Mouse (Mus musculus): ENCODE results near the gene Clspn.
A peak's percentile ranks its signal among the peaks of the same experiment; 100 is the strongest.

The Clspn gene

DNA sequence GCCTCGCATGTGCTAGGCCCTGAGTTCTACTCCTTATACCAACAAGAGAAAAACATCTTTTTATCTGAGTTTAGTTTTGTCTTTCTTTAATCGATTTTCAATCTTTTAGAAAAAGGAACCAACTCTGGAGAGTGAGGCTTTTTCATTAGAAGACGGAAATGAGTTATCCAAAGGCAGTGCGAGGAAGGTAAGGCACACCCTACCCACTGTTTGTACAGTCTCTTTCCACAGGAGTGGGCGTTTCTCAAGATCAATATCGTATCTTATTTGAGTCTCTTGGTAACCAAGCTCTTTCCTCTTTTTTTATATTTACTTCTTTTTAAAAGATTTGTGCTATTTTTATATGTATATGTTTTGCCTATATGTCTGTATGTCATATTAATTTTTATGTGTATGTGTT lies 7.1 kb downstream of the Clspn start:
- no peak for DNase-seq (ENCODE audit: low read depth)

DNA sequence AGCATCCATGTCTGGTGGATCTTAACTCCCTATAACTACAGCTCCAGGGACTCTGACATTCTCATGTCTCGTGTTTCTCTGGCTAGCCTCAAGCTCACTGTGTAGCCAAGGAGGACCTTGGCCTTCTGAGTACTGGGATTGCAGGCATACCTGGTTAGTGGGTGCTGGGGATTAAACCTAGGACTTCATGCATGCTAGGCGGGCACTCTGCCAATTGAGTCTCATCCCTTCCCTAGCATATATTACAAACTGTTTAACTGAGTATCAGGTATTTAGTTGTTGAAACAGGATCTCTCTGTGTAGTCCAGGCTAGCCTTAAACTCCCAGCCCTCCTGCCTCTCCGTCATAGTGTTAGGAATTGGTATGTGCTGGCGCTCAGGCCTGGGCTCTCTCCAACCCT lies 10.5 kb downstream of the Clspn start:
- DNase-seq (ENCODE audit: low read depth): no peak

DNA sequence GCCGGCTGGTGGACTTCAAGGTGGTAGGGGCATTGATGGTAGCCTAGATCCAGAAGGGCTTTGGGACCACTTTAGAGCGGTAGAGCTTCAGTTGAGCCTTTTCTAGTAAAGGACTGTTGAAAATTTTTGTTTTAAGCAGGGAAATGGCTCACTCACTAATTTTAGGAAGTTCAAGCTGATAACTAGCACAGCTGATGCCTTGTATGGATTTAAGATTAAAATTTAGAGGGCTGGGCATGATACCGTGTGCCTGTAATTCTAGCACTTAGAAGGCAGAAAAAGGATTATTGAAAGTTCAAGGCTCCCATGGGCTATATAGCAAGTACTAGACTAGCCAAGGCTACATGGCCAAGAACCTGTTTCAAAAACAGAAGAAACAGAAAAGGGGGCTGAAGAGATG lies 13.0 kb downstream of the Clspn start:
- no peak for DNase-seq (ENCODE audit: low read depth)

DNA sequence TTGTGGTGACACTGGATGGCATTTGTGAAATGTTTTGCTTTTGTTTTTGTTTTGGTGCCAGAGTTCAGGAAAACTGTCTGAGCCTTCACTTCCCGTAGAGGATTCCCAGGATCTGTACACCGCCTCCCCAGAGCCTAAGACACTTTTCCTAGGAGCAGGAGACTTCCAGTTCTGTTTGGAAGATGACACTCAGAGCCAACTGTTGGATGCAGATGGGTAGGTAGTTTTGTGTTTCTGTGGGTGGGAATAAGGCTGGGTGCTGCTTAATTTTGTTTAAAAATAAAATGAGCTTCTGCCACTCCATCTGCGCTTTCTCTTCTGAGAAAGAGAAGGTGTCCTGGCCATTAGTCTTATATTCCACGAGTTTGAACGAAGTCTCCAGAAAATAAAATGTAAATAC lies 19.5 kb downstream of the Clspn start:
- no peak for DNase-seq (ENCODE audit: low read depth)

DNA sequence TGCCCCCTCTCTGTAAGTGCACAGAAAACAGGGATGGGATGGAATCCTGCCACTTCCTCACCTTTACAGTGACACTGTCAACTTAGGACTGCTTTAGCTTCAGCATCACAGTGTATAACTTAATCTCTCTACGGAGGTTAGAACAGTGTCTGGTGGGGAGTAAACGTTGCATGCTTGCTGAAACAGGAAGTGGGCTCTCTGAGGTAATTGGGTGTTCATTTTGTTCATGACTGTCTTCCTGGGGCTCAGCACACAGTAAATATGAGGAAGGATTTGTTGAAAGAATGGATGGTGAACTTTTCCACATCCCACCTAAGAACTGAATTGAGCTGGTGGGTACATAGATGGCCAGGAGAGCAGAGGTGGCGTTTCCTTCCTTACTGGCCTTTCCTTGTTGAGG lies 21.2 kb downstream of the Clspn start:
- DNase-seq (ENCODE audit: low read depth): no peak

DNA sequence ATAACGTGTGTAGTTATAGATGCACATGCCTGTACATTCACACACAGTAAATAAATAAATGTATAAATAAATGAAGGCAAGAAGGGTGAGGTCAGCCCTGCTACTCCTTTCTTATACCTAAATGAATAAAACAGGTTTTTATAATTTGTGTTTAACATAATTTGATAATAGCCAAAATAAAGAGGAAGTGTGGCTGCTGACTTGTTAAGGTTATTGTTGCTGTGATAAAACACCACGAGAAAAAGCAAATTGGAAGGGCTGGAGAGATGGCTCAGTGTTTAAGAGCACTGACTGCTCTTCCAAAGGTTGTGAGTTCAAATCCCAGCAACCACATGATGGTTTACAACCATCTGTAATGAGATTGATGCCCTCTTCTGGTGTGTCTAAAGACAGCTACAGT lies 22.3 kb downstream of the Clspn start:
- DNase-seq (ENCODE audit: low read depth): no peak

DNA sequence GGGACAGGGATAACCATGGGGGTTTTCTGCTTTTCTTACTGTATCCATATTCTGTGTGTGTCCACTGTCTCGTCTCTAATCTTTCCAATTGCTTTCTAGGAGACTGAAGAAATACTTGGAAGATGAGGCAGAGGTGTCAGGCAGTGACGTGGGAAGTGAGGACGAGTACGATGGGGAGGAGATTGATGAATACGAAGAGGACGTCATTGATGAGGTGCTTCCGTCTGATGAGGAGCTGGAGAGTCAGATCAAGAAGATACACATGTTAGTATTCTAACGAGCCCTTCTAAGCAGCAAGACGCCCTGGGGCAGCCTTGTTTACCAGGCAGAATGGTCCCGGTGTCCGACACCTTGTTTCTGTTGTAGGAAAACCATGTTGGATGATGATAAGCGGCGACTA lies 29.0 kb downstream of the Clspn start:
- no peak for DNase-seq (ENCODE audit: low read depth)

DNA sequence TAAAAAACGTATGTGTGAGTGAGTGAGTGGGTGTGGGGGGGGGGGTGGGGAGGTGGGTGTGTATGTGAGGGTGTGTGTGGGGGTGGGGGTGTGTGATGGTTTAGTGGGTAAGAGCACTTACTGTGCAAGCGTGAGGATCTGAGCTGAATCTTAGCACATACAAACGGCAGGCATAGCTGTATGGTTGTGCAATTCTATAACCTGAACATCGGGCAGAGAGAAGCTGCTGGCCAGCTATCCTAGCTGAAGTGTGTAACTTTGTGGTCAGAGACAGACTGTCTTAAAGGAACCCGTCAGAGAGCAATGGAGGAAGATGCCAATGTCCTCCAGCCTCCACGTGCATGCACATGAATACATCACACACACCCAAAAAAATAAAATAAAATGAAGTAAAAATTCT lies 35.3 kb downstream of the Clspn start:
- no peak for DNase-seq (ENCODE audit: low read depth)

DNA sequence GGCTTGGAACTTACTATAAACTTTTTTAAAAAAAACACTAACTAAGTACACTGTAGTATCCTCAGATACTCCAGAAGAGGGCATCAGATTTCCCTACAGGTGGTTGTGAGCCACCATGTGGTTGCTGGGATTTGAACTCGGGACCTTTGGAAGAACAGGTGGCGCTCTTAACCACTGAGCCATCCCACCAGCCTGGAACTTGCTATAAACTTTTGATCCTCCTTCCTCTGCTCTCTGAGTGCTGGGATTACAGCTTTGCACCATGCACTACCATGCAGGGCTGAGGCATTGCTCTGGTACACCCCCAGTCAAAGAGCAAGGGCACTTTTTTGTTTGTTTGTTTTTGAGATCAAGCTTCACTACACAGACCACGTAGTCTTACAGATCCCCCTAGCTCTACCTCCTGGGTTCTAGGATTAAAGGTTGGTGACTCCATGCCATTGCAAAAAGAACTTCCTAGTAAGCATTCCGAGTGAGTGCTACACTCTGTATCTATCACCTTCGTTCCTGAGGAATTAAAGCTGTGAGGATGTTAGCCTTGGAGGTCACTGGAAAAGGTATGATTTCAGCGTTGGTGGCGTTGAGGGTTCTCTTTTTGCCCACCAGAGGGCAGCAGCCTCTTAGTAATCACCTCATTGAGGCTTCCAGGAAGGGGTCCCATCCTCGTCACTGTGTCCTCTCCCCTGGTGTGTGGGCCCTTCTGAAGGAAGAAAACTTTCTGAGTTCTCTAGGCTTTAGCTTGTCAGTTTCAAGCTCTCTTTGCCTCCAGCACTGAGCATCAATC lies 43.4 kb downstream of the Clspn start:
- peak; percentile 70 for DNase-seq (ENCODE audit: low read depth)

DNA sequence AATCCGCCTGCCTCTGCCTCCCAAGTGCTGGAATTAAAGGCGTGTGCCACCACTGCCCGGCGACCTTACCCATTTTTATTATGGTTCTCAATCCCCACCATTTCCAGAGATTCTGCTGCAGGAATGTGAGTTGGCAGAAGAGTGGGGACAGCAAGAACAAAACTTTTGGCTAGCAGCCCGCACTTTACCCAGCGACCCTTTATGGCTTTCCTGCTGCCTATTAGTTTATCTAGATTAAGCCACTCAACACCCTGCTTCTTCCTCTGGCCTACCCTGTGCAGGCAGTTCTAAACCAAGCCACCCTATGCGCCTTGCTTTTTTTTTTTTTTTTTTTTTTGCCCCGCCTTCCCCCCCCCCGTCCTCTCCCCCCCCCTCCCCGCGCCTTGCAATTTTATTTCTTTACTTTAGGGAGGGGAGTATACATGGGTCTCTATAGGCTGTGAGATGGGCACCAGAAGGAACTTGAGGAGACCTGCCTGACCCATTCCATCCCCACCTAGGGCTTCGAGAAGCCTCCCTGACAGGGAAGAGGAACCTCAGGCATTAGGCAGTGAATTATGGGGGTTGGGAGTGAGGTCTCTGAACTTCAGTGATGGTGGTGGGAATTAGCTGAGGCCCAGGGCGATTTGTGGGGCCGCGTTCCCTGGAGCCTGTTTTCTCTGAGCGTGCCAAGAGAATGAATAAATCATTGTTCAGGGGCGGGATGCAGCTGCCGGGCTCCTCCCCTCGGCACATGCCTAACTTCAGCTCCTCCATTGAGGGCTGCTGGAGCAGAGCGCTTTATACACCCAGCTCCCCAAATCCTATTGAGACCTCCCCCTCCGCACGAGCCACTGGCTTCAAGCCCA lies 45.1 kb downstream of the Clspn start:
- DNase-seq (ENCODE audit: low read depth): no peak

DNA sequence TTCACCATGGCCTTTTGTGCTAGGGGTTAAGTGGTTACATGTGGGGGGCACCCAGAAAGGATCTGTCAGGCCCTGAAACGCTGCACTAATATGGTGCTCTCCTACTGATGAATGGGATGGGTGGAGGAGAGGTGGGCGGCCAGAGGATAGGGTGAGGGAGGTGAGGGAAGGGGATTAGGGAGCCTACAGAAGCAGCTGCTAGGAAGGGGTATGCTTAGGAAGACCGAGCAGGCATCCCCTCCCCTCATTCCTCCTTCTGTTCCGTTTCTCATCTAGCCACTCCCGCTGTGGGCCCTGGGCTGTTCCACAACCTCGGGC lies 45.7 kb downstream of the Clspn start:
- no peak for DNase-seq (ENCODE audit: low read depth)

DNA sequence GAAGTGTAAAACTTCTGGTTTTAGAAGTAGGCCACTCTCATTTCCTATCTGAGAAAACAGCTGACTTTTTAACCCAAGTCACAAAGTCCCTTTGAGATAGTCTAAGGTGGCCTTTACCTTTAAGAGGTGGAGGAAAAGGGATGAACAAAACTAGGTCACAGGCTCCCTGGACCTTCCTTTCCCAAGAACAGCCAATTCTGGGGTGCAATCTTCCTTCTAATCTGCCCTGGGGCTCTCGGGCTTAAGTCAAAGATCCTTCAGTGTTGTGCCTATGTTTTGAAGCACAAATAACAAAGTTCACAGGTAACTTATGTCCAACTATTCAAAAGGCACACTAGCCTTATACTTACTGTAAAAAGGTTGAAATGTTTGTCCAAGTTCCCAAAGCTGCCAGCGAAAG lies 47.4 kb downstream of the Clspn start:
- DNase-seq (ENCODE audit: low read depth): no peak

DNA sequence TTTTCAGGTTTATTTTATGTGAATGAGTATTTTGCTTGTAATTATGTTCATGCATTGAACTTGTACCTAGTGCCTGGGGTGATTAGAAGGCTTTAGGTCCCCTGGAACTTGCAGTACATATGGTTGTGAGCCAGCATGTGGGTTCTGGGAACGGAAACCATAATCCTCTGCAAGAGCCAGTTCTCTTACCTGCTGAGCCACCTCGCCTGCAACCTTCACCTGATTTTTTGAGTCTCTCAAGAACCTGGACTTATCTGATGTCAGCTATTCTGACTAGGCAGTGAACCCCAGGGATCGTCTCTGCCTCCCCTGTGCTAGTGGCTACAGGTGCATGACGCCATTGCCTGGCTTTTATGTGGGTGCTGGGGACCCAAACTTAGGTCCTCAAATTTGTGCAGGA lies 49.0 kb downstream of the Clspn start:
- DNase-seq (ENCODE audit: low read depth): no peak

DNA sequence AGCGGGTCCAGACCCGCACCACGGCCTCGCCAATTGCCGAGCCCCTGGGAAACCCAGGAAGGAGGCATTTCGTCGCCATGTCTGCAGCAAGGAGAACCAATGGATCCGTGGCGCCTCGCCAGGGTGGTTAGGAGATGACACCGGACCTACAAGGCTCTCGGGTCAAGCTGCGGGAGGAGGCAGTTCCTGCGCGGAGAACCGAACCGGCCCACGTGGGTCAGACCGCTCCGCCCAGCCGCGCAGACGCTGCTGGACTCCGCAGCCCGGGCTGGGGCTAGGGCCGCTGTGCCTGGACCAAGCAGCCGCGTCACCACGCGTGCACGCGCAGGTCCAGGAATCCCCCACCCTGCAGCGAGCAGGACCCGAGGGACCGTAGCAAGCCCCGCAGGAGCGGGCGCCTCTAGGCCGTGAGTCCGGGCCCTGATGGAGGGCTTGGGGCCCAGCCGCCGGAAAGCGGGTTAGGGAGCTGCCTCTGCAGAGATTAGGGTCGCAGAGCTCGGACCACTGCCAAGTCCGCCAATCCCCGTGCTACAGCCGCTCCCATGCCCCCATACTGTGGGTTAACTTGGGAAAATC lies 53.0 kb downstream of the Clspn start, which contains the start of gene 5730409E04Rik:
Gene 5730409E04Rik (plus strand): TSS at position 213 of the 576 bp plus-strand sequence.
- peak; percentile 13 for DNase-seq (ENCODE audit: low read depth)

DNA sequence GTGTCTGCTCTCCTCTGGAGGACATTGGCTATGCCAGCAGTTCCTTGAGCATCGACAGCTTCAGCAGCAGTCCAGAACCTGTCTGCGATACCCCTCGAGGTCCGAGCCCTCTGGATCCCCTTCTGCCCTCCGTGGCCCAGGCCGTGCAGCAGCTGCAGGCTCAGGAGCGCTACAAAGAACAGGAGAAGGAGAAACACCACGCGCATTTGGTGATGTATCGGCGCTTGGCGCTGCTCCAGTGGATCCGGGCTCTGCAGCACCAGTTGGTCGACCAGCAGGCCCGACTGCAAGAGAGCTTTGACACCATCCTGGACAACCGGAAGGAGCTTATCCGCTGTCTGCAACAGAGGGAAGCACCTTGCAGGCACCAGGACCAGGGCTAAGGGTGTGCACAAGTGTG lies 55.3 kb downstream of the Clspn start:
- DNase-seq (ENCODE audit: low read depth): no peak

DNA sequence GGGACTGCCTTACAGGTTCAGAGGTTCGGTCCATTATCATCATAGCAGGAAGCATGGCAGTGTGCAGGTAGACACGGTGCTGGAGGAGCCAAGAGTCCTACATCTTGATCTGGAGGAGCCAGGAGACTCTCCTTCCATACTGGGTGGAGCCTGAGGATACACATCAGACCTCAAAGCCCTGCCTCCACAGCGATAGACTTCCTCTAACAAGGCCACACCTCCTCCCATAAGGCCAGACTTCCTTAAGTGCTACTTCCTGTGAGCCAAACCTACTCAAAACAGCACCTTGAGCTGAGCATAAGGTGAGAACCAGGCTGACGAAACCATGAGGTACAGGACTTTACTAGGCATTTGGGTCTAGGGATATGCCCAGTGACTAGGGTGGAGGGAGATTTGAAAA lies 59.6 kb downstream of the Clspn start:
- no peak for DNase-seq (ENCODE audit: low read depth)

DNA sequence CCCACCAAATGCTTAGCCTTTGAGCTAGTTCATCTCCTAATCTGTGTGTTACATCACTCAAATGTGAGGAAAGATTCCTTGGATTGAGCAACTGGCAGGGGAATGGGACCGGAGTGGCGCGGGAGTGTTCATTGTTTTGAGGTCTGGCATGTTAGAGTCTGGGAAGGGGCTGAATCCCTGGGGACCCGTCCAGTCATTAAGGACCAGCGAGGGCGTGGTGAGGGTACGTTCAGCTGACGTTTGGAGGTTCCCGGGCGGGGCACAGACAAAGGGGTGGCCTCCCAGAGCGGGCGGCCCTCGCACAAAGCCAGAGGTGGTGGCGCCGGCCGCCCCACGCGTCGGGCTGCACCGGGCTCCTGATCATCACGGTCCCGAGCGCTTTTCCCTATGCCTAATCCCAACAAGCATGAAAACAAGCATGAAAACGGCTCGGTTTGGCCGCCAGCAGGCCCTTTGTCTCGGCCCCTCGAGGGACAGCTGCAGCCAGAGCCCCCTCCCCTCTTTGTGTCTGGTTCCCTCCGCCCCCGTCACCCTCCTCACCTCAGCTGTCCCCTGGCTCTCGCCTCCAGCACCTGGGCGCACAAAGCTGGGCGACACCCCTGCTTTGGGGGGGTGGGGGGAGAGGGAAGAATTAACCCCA lies 63.1 kb downstream of the Clspn start:
- DNase-seq (ENCODE audit: low read depth): no peak

DNA sequence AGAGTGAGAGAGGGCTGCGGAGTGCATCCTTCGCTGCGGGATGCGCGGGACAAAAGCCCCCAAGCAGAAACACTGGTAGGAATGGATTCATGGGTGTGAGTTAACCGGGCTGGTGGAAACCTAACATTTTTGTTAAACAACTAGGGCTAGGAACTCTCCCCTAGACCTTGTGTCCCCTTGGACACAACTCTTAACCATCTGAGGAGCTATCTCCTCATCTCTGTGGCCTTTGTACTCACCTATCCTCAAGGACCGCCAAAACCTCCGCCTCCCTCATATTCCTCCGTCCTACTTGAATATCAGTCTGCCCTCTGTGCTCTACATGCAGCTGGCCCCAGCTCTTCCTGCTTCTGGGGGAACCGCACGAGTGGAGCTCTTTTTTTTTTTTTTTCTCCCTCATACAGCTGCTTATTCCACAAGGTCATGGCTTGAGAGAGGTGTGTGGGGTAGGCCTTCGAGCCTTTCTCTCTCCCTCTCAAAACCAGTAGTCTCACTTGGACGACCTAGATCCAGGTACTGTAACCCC lies 63.7 kb downstream of the Clspn start:
- no peak for DNase-seq (ENCODE audit: low read depth)

DNA sequence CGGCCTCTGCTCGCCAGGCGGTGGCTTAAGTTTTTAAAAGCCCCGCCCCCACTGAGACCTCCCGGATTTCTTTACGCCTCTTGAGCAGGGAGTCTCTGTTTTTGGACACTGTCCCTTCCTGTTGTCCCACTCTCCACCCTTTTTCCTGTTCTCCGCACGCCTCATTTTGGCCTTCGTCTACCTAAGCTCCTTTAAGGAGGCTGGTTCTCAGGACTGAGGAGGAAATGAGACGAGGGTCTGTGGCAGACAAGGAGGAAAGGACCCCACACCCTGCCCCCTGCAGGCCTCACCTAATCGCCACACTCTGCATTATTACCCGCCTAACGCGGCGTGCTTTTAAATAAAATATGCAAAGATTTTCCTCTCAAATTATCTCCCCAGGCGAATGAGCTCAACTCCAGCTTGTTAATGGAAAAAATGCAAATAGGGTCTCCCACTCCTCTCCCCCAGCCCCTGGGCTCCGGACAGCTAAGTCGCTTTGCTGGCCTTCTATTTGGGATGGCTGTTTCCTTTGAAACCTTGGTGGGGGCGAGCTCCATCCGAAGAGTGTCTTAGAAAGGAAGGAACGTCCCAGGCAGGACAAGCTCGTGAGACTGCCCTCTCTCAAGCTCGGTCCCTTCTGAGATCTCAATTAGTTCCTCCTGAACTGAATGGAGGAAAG lies 70.4 kb downstream of the Clspn start:
- no peak for DNase-seq (ENCODE audit: low read depth)

DNA sequence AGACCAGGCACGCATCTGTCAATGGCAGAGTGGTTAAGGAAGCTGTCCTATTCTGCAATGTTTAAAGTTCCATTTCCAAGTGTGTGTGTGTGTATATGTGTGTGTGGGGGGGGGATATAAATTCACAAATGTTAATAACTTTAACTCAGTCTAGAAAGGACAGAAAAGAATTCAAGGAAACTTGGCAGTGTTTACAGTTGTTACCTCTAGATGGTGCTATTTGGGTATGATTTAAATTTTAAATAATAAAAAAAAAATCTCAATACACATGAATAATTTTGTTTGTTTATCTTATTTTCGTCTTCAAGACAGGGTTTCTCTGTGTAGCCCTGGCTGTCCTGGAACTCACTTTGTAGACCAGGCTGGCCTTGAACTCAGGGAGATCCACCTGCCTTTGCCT lies 75.2 kb downstream of the Clspn start:
- DNase-seq (ENCODE audit: low read depth): peak; percentile 19

DNA sequence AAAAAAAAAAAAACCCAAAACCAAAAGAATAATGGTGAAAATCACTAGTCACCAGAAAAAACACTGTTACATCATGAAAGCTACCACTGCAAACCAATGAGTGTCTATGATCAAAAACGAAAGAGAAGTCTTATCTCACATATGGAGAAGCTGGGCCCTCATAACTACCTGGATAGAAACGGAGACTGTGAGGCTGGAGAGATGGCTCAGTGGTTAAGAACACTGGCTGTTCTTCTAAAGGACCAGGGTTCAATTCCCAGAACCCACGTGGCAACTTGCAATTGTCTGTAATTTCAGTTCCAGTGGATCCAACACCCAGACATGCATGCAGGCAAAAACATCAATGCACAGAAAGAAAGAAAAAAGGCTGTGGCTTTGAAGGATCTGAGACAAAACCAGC lies 75.9 kb downstream of the Clspn start:
- DNase-seq (ENCODE audit: low read depth): no peak

DNA sequence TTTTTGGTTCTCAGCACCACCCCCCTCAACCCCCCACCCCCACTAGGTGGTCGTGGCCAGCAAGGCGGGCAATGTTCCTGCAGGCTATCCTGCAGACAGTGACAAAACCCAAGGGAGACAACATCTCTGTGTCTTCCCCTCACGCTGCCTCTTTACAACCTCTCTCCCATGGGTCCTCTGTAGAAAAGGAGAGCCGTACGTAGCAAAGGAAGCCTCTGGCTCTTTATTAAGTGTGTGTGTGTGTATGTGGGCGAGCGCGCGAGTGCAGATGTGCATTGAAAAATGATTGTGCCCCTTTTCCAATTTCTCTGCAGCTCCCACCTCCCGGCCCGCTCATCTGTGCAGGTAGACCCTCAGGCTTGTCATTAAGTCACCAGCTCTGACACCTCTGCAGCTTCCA lies 79.6 kb downstream of the Clspn start:
- DNase-seq (ENCODE audit: low read depth): no peak

Data from naive thymus-derived CD4-positive, alpha-beta T cell, adult 2 months (primary cell).